Comparison of ENCODE assay signal across 8 mouse cellular contexts in the genomic region with DNA sequence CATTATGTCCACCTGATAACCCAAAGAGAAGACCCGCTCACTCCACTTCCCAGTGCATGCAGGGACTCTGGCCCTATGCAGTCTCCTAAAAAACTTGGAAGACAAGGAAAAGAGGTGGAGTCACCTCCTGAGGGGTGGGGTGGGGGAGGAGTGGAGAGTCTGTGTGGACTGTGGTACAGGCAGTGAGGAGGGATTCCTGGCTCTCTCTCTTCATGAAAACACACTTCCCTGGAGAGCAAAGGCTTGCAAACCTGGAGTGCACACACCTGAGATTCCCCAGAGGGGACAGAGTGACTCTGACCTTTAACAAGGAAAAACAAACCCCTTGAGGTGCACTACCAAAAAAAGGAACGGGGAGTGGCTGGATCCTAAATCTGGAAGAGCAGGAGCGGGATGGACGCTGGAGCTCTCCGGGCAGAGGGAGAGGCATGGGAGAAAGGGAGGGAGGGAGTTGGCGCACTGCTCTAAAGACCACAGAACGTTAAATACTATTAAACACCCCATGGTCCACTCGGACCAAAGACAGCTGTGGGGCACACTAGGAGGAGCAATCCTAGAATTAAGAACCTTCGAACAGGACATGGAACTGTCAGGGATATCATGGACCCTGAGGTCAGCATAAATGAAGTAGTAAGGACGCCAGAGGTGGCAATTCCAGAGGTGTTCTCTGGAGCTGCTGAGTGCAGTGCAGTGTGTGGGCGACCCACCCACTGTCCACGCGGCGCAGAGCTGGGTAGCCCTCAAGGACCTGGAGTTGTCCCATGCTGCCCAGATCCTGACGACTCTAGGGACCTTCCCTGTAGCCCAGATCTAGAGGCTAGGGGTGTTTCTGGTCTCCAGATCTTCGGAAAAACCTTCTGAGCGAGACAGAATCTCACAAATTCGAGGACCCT. TPM values are rescaled to one million over a fixed set of nuclear protein-coding genes. Genes with fewer than 3 reads are reported as not detected.
DNase-seq lines count a peak whose midpoint lies in the region; ATAC-seq and TF ChIP-seq lines count a peak whose summit lies in the region.

No protein-coding gene starts in this region.

- H3K4me2 ChIP-seq in lung, postnatal 0 days (replicated peaks; ENCODE audit: low read depth, low read length) = peak overlapping the region; percentile 100

- peak overlapping the region; percentile 78 for H3K9ac ChIP-seq in ES-Bruce4 (ENCODE audit: low read depth, poor library complexity, severe bottlenecking)
- peak overlapping the region; percentile 50 for H3K9ac ChIP-seq in lung, postnatal 0 days (replicated peaks; ENCODE audit: low read depth)

- peaks cover 48% of the 10 kb centered on the region for H3K4me1 ChIP-seq in heart, embryonic 10.5 days
- no peaks in the 10 kb centered on the region for H3K4me1 ChIP-seq in ES-Bruce4 (ENCODE audit: control insufficient read depth, insufficient read depth, low read length)
- peaks cover 50% of the 10 kb centered on the region for H3K4me1 ChIP-seq in hindbrain, embryonic 10.5 days (replicated peaks)
- H3K4me1 ChIP-seq in lung, postnatal 0 days (ENCODE audit: insufficient read depth, low read depth, low read length) = no peaks in the 10 kb centered on the region

- no peak for DNase-seq in heart, embryonic 10.5 days (ENCODE audit: low spot score)
- no peak for DNase-seq in heart, adult 9 months (ENCODE audit: low spot score in 2 of 2)
- DNase-seq in hindbrain, embryonic 10.5 days (ENCODE audit: low spot score) = peak; percentile 18
- DNase-seq in lung, postnatal 0 days (ENCODE audit: low spot score) = peak; percentile 65
- DNase-seq in gastrocnemius, postnatal 10 days = no peak
- no peak for DNase-seq in thymus, adult 18-20 months
- no peak for DNase-seq in adrenal gland, adult 18-20 months (ENCODE audit: low spot score in 2 of 2)

- H3K36me3 ChIP-seq in heart, embryonic 10.5 days = no peaks in the 10 kb centered on the region
- H3K36me3 ChIP-seq in ES-Bruce4 (ENCODE audit: control insufficient read depth, insufficient read depth, low read length, poor library complexity, severe bottlenecking) = no peaks in the 10 kb centered on the region
- no peaks in the 10 kb centered on the region for H3K36me3 ChIP-seq in hindbrain, embryonic 10.5 days
- H3K36me3 ChIP-seq in lung, postnatal 0 days (ENCODE audit: insufficient read depth, low read length) = no peaks in the 10 kb centered on the region

- H3K9me3 ChIP-seq in heart, embryonic 10.5 days = no peaks in the 10 kb centered on the region
- H3K9me3 ChIP-seq in ES-Bruce4 (replicated peaks; ENCODE audit: control insufficient read depth, insufficient read depth, low read length, poor library complexity, severe bottlenecking) = no peaks in the 10 kb centered on the region
- H3K9me3 ChIP-seq in hindbrain, embryonic 10.5 days = no peaks in the 10 kb centered on the region
- no peaks in the 10 kb centered on the region for H3K9me3 ChIP-seq in lung, postnatal 0 days (ENCODE audit: low read length)

- H3K27ac ChIP-seq in heart, embryonic 10.5 days = peak overlapping the region; percentile 90
- no peak overlapping the region for H3K27ac ChIP-seq in ES-Bruce4 (ENCODE audit: insufficient read depth, low read length)
- peak overlapping the region; percentile 92; the same call in 1 of the 2 replicates for H3K27ac ChIP-seq in hindbrain, embryonic 10.5 days
- no peak overlapping the region for H3K27ac ChIP-seq in lung, postnatal 0 days (ENCODE audit: low read length)

- ATAC-seq in lung, postnatal 0 days = peak; percentile 56

- H3K4me3 ChIP-seq in heart, embryonic 10.5 days = peak overlapping the region; percentile 86
- H3K4me3 ChIP-seq in ES-Bruce4 (ENCODE audit: low read depth, low read length) = peak overlapping the region; percentile 62; the same call in 1 of the 2 replicates
- H3K4me3 ChIP-seq in hindbrain, embryonic 10.5 days = peak overlapping the region; percentile 65
- H3K4me3 ChIP-seq in lung, postnatal 0 days (ENCODE audit: low read depth, low read length) = peak overlapping the region; percentile 59

- no peak for TF ChIP-seq EP300 in ES-Bruce4 (IDR thresholded peaks at IDR 0.05; ENCODE audit: insufficient read depth, low read depth, low read length)
- TF ChIP-seq EP300 in lung, postnatal 0 days (IDR thresholded peaks at IDR 0.05) = 0 out of 2 replicates have a peak, but pooled peaks have one; percentile 10

- 8% methylated on average over 18 of the region's 18 CpGs for whole genome bisulfite sequencing in heart, embryonic 10.5 days
- 5% methylated on average over 18 of the region's 18 CpGs for WGBS in hindbrain, embryonic 10.5 days
- 3% methylated on average over 18 of the region's 18 CpGs for WGBS in lung, postnatal 0 days

- TF ChIP-seq POLR2A in ES-Bruce4 (IDR thresholded peaks at IDR 0.05; ENCODE audit: insufficient read depth, low read length) = no peak

- peaks cover 79% of the 10 kb centered on the region for H3K27me3 ChIP-seq in heart, embryonic 10.5 days (ENCODE audit: insufficient read depth, poor library complexity, severe bottlenecking)
- peaks cover 6% of the 10 kb centered on the region; the same call in 1 of the 2 replicates for H3K27me3 ChIP-seq in ES-Bruce4 (ENCODE audit: control insufficient read depth, insufficient read depth, low read length, poor library complexity, severe bottlenecking)
- H3K27me3 ChIP-seq in hindbrain, embryonic 10.5 days (ENCODE audit: insufficient read depth, poor library complexity, severe bottlenecking) = peaks cover 60% of the 10 kb centered on the region
- H3K27me3 ChIP-seq in lung, postnatal 0 days (replicated peaks; ENCODE audit: insufficient read depth, low read length) = peaks cover 3% of the 10 kb centered on the region; the same call in 1 of the 2 replicates

- no peak for TF ChIP-seq CTCF in ES-Bruce4 (IDR thresholded peaks at IDR 0.05; ENCODE audit: low read depth, low read length)
- TF ChIP-seq CTCF in lung, postnatal 0 days (IDR thresholded peaks at IDR 0.05) = no peak

RNA-seq across cellular contexts. Expression of gene Sorcs2, which starts 1.2 kb away (rescaled TPM):
- 6.9 and 12.2 TPM in 2 replicates for polyA plus RNA-seq in heart, embryonic 10.5 days (2016; fragmentation: Nextera tagmentation; extraction: Ambion mirVana)
- polyA plus RNA-seq in ES-Bruce4 (2011; ENCODE audit: insufficient read depth, insufficient read length, low read depth, missing spikeins) = 1.0 and 1.2 TPM in 2 replicates
- polyA plus RNA-seq in hindbrain, embryonic 10.5 days (2016; fragmentation: Nextera tagmentation; extraction: Ambion mirVana) = 7.5 and 10.5 TPM in 2 replicates
- 9.4 TPM in 2 replicates for polyA plus RNA-seq in lung, postnatal 0 days (2015; fragmentation: Nextera tagmentation; extraction: Ambion mirVana)
- total RNA-seq in gastrocnemius, postnatal 10 days (2021) = 10 to 100 TPM; 15.6 to 16.0 TPM
- total RNA-seq in adrenal gland, adult 18-20 months (2021) = 10 to 100 TPM; 14.2 to 30.4 TPM

Comparison
In these comparisons a context has a peak if more than half of its experiments do, and no peak if none do; other contexts are left out.
1. DNase-seq: peak in hindbrain, embryonic 10.5 days (single experiment) and lung, postnatal 0 days (single experiment); none in heart, embryonic 10.5 days (single experiment), heart, adult 9 months (0 of 2), gastrocnemius, postnatal 10 days (single experiment), thymus, adult 18-20 months (0 of 2) and adrenal gland, adult 18-20 months (0 of 2).
2. H3K27ac ChIP-seq: peak in heart, embryonic 10.5 days (single experiment) and hindbrain, embryonic 10.5 days (single experiment); none in ES-Bruce4 (single experiment) and lung, postnatal 0 days (single experiment).
3. Peak in every context shown above with its lines, with median percentiles within 50 percentile points of each other: H3K4me3 ChIP-seq.